Mouse (Mus musculus) neural tube, embryonic 11.5 days (tissue): ENCODE measurements around the gene 0610030E20Rik. TPM values are rescaled to one million over a fixed set of nuclear protein-coding genes. Genes with fewer than 3 reads are reported as not detected.

Source experiments
- ATAC-seq: fragments of 200-750 bp; cut with Nextera tagmentation; 2 replicates; pipeline ENCODE4 v1.8.0; 2017; ENCODE audit warnings: moderate number of reproducible peaks, mild to moderate bottlenecking, moderate TSS enrichment, moderate library complexity; ENCODE audit not compliant: insufficient read depth, low FRiP score, low TSS enrichment
- DNase-seq: peaks from one replicate; pipeline ENCODE4 v3.0.0-alpha.2; 2015; ENCODE audit warnings: low spot score
- H3K27ac ChIP-seq: fragments of 300-500 bp; sonication (generic); 2 replicates; pipeline ENCODE4 v1.5.1; 2014; ENCODE audit warnings: low read depth, mild to moderate bottlenecking, low read length
- H3K27me3 ChIP-seq: fragments of 300-500 bp; sonication (generic); 2 replicates; pipeline ENCODE4 v1.6.1; 2014; ENCODE audit warnings: mild to moderate bottlenecking, low read length, mixed read lengths; ENCODE audit not compliant: control insufficient read depth, insufficient read depth
- H3K36me3 ChIP-seq: fragments of 300-500 bp; sonication (generic); 2 replicates; pipeline ENCODE4 v1.6.1; 2014; ENCODE audit warnings: mild to moderate bottlenecking, low read length, moderate library complexity, mixed read lengths; ENCODE audit not compliant: control insufficient read depth, insufficient read depth
- H3K4me1 ChIP-seq: fragments of 300-500 bp; sonication (generic); 2 replicates; pipeline ENCODE4 v1.6.1; 2014; ENCODE audit warnings: low read length, mixed read lengths; ENCODE audit not compliant: control insufficient read depth, insufficient read depth
- H3K4me2 ChIP-seq: fragments of 300-500 bp; sonication (generic); 2 replicates; pipeline ENCODE4 v1.6.1; 2014; ENCODE audit warnings: low read depth, mild to moderate bottlenecking, moderate library complexity
- H3K4me3 ChIP-seq: fragments of 300-500 bp; sonication (generic); 2 replicates; pipeline ENCODE4 v1.5.1; 2014; ENCODE audit warnings: low read depth, low read length
- H3K9ac ChIP-seq: fragments of 300-500 bp; sonication (generic); 2 replicates; pipeline ENCODE4 v1.6.1; 2014; ENCODE audit warnings: mild to moderate bottlenecking, low read length
- H3K9me3 ChIP-seq: fragments of 300-500 bp; sonication (generic); 2 replicates; pipeline ENCODE4 v1.6.1; 2016; ENCODE audit warnings: low read length; ENCODE audit not compliant: control insufficient read depth
- WGBS: fragments of 180-500 bp; shearing (Covaris S2); extraction: QIAGEN DNeasy Blood & Tissue Kit; methylation state at CpG from one replicate; pipeline ENCODE4 v1.1.7; 2014; 5-methylcytosine and 5-hydroxymethylcytosine counted together
- polyA plus RNA-seq: library from polyadenylated mRNA; unstranded; fragments of >200 nt; fragmentation: Nextera tagmentation; extraction: Ambion mirVana; gene quantifications from 2 replicates; pipeline ENCODE4 v1.2.1, GENCODE M21; 2014

The 0610030E20Rik gene
- polyA plus RNA-seq, 1 experiment from 2014 or later, result 17.4 TPM

- Histone ChIP-seq H3K9ac (peak within 1 kb of the TSS; percentile 44), H3K9me3 (no peaks in the 10 kb centered on the region), H3K4me1 (peaks cover 6% of the 10 kb centered on the region; the same call in 1 of the 2 replicates), H3K36me3 (peaks cover 4% of the 10 kb centered on the region; the same call in 1 of the 2 replicates), H3K27me3 (no peaks in the 10 kb centered on the region), H3K4me2 (peak within 1 kb of the TSS; percentile 66), H3K27ac (no peak within 1 kb of the TSS), H3K4me3 (peak within 1 kb of the TSS; percentile 49)
- 1% methylated on average over 64 of the region's 71 CpGs for WGBS
- peak; percentile 88 for DNase-seq
- ATAC-seq, result peak; percentile 86
Measured at GRCm38 (mm10) chr6:72355066-72355911, 8.2 kb downstream of the 0610030E20Rik start, which contains the start of gene Tmem150a. TSS of gene Tmem150a (plus strand) at chr6:72355447.

GRCm38 (mm10) chr6:72356001-72356532, 8.9 kb downstream of the 0610030E20Rik start:
- Histone ChIP-seq H3K36me3 (peaks cover 4% of the 10 kb centered on the region; the same call in 1 of the 2 replicates), H3K27ac (no peak overlapping the region), H3K4me2 (peak overlapping the region; percentile 66), H3K9ac (peak overlapping the region; percentile 44), H3K9me3 (no peaks in the 10 kb centered on the region), H3K4me1 (peaks cover 6% of the 10 kb centered on the region; the same call in 1 of the 2 replicates), H3K4me3 (peak overlapping the region; percentile 49), H3K27me3 (no peaks in the 10 kb centered on the region)
- 43% methylated on average over 7 of the region's 8 CpGs for WGBS
- ATAC-seq, result peak; percentile 6; the same call in 1 of the 2 replicates
- no peak for DNase-seq

- Histone ChIP-seq H3K4me1 (peaks cover 8% of the 10 kb centered on the region), H3K4me2 (no peak overlapping the region), H3K27ac (no peak overlapping the region), H3K36me3 (peaks cover 4% of the 10 kb centered on the region; the same call in 1 of the 2 replicates), H3K9me3 (no peaks in the 10 kb centered on the region), H3K27me3 (no peaks in the 10 kb centered on the region), H3K4me3 (no peak overlapping the region), H3K9ac (no peak overlapping the region)
- no peak for DNase-seq
- WGBS, result 86% methylated on average over 5 of the region's 5 CpGs
- no peak for ATAC-seq
Measured at GRCm38 (mm10) chr6:72357164-72358079, 10.3 kb downstream of the 0610030E20Rik start.

- Histone ChIP-seq H3K4me3 (no peak overlapping the region), H3K27ac (no peak overlapping the region), H3K36me3 (peaks cover 4% of the 10 kb centered on the region; the same call in 1 of the 2 replicates), H3K27me3 (no peaks in the 10 kb centered on the region), H3K9me3 (no peaks in the 10 kb centered on the region), H3K4me1 (peaks cover 8% of the 10 kb centered on the region), H3K9ac (no peak overlapping the region), H3K4me2 (no peak overlapping the region)
- 92% methylated on average over 10 of the region's 10 CpGs for WGBS
- DNase-seq (no peak), ATAC-seq (no peak)
Measured at GRCm38 (mm10) chr6:72358086-72358764, 11.1 kb downstream of the 0610030E20Rik start.

- Histone ChIP-seq H3K4me3 (no peak overlapping the region), H3K27me3 (no peaks in the 10 kb centered on the region), H3K27ac (no peak overlapping the region), H3K9me3 (no peaks in the 10 kb centered on the region), H3K9ac (no peak overlapping the region), H3K4me1 (peaks cover 8% of the 10 kb centered on the region), H3K36me3 (peaks cover 4% of the 10 kb centered on the region; the same call in 1 of the 2 replicates), H3K4me2 (no peak overlapping the region)
- ATAC-seq, result no peak
- DNase-seq, result no peak
- WGBS, result 75% methylated on average over 2 of the region's 2 CpGs
Measured at GRCm38 (mm10) chr6:72359343-72359742, 12.2 kb downstream of the 0610030E20Rik start.

- H3K27ac ChIP-seq, result no peak overlapping the region
- ATAC-seq (no peak), DNase-seq (no peak)
- no peaks in the 10 kb centered on the region for H3K9me3 ChIP-seq
- no peak overlapping the region for H3K9ac ChIP-seq
- H3K4me2 ChIP-seq, result no peak overlapping the region
- H3K36me3 ChIP-seq, result peaks cover 4% of the 10 kb centered on the region; the same call in 1 of the 2 replicates
- no peak overlapping the region for H3K4me3 ChIP-seq
- H3K4me1 ChIP-seq, result peaks cover 3% of the 10 kb centered on the region
- WGBS, result 86% methylated on average over 11 of the region's 11 CpGs
- no peaks in the 10 kb centered on the region for H3K27me3 ChIP-seq
Measured at GRCm38 (mm10) chr6:72359891-72360598, 12.9 kb downstream of the 0610030E20Rik start.

- Histone ChIP-seq H3K27ac (no peak overlapping the region), H3K27me3 (no peaks in the 10 kb centered on the region), H3K4me1 (peaks cover 3% of the 10 kb centered on the region), H3K9me3 (no peaks in the 10 kb centered on the region), H3K9ac (no peak overlapping the region), H3K4me2 (no peak overlapping the region), H3K36me3 (peaks cover 4% of the 10 kb centered on the region; the same call in 1 of the 2 replicates), H3K4me3 (no peak overlapping the region)
- WGBS, result 83% methylated on average over 7 of the region's 7 CpGs
- ATAC-seq (no peak), DNase-seq (no peak)
Measured at GRCm38 (mm10) chr6:72360599-72360935, 13.4 kb downstream of the 0610030E20Rik start.
